Mouse (Mus musculus) T-helper 2 cell (primary cell): ENCODE data around the gene Pwwp2a.

Experiments used
- in situ Hi-C: fragments of 300-600 bp; cut with MboI, MseI; formaldehyde crosslinking; loops from one replicate; pipeline ENCODE4 v1.15.1; 2025; ENCODE audit warnings: high pct_unique_total_duplicates

Gene Pwwp2a

DNA sequence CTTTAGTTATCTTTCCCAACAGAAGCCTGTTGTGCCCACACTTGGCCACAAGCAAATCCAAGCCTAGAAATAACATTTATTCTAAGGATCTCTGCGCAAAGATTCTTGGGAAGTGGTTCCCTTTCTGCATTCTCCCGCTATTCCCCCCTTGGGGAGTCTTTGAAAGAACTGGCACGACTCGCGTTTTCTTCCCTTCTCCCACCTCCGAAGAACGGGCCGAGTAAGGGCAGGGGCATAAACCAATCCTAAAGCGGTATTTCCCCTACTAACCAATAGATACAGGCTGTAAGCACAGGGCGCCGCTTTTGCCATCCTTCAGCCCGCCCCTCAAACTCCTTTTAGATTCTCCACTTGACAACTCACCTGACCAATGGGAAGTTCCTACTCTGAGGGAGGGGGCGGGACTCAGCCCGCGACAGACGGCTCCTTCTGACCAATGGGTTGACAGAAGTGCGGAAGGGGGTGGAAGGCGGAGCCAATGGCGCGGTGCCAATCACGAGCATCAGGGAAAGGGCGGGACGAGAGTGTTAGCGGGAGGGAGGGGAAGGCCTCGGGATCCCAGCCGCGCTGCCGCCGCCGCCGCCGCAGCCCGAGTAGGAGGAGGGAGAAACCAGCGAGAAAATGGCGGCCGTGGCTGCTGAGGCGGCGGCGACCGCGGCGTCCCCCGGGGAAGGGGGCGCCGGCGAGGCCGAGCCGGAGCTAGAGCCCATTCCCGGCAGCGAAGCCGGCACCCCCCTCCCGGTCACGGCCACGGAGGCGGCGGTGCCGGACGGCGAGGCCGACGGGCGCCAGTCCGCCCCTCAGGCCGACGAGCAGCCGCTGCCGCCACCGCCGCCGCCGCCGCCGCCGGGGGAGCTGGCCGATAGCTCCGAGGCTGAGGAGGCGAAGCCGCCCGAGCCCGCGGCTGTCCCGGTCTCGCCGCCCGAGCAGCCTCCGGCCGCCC, at the start of gene Pwwp2a:
Gene Pwwp2a (plus strand): TSS at position 527 of the 943 bp plus-strand sequence.
- in situ Hi-C loops = no loop called here

DNA sequence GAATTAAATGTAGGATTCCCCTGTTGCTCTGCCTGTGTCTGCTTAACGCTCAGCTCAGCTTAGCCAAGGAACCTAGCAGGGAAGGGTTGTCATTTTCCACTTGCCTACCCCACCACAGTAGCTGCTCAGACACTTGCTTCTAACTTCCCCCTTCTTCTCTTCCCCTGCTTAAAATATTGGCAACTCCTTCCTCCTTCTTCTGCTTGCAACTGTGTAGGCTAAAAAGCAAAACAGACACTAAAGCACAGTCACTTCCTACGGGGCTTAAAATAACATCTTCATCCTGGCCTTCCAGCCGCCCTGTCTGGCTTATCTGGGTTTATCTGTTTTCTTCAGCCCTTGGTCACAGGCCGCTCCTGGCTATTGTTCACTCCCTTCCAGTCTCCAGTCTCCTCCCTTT, 49.2 kb upstream of the Pwwp2a start:
- in situ Hi-C loops = no loop called here

DNA sequence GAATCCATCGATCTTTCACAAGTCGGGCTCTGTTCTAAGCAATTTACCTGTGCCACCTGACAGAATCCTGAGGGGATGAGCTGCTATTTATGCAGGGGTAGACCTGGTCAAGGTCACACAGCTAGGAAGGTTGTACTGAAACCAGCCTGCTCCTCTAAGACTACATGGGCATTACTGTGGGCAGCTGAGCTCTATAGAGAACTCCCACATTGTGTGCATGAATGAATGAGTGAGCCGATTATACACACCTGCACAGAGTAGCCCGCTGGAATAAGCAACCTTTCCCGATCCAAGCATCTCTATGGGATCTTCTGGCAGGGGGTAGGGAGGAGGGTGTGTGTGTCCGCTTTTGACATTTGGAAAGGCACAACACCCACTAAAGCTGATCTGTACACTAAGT, 48.6 kb upstream of the Pwwp2a start:
- in situ Hi-C loops = no loop called here

DNA sequence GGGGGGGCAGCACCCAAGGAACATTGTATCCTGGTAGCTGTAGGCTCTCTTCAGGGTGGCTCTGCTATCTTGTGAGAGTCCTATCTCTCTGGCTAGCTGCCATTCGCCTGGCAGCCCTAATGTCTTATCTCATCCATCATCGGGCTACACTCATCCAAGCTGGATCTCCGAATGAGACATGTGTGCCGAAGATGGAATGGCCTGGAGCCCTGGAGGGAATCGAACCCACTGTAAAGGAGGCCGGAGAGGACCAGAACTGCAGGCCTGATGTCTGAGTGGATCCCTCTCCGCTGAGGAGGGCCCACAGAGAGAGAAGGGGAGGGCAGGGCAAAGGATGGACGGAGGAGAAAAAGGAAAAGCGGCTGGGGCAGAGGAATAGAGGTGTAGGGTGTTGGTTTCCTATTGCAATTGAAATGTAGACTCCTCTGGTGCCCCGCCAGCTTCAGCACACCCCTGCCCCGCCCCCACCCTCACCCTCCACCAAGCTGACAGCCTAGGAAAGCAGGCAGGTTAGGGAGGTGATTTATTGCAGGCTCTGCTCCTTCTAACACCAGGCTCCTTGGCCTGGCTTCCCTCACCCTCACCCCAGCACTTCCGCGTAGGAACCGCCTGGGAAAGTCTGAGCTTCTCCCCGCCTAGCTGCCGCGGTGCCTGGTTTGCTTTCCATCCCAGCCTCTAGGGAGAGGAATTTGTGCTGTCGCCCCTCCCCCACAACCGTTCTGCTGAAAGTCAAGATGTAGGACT, 48.0 kb upstream of the Pwwp2a start:
- in situ Hi-C loops = no loop called here

DNA sequence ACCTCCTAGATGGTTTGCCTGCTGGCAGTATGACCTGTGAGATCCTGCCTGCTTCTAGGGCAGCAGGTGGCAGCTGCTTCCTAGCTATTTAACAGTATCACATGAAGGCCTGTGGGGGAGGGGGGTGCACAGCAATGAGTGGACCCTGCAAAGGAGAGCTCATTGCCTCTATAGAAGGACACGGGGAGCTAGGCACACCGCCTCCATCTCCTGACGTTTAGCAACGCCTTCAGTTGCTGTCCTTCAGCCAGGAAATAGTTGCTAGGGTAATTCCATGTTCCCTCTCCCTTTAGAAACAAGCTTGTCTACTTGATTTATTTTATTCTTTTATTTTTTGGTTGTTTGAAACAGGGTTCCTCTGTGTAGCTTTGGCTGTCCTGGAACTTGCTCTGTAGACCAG, 45.0 kb upstream of the Pwwp2a start:
- in situ Hi-C loops = no loop called here

DNA sequence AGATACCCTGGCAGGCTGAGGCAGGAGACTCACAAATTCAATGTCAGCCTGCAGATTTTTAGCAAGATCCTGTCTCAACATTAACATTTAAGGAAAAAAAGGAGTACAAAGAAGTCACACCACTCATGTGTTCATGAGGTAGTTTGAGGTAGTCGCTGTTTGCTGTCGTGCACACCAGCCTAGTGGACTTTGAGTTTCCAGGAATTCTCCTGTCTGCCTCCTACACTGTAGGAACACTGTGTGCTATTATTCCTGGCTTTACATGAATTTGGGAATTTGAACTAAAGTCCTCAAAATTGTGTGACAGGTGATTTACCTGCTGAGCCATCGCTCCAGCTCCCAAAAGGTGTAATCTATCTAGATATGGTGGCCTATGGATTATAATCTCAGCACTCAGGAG, 43.3 kb upstream of the Pwwp2a start:
- in situ Hi-C loops = no loop called here

DNA sequence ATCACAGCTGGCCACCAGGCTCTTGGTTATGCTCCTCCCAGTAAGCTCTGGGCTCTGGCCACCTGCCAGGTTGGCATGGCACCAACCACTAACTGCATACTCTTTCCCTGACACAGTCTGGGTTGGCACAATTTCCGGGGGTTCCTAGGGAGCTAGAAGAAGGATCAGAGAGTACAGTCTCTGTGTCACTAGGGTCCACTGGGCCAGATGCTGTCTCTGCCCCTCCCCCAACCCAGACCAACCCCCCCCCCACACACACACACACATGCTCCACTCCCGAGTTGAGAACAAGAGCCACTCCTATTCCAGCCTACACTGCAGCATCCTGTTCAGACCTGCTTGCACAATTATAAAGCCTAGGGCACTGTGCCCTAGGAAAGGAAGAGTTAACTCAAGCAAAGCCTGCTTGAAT, 38.6 kb upstream of the Pwwp2a start:
- in situ Hi-C loops = no loop called here

DNA sequence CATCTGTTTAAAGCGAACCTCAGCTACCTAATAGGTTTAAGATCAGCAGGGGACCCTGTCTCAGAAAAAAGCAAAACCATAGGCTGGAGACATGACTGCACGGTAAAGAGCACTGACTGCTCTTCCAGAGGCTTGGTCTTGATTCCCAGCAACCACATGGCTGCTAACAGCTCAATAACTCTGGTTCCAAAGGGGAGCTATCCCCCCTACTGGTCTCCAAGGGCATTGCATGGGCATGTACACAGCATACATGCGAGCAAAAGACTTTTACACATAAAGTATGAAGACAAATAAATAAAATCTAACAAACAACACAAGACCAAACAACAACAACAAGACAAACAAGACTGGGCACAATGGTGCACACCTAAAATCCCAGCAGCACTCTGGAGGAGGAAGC, 36.5 kb upstream of the Pwwp2a start:
- in situ Hi-C loops = no loop called here

DNA sequence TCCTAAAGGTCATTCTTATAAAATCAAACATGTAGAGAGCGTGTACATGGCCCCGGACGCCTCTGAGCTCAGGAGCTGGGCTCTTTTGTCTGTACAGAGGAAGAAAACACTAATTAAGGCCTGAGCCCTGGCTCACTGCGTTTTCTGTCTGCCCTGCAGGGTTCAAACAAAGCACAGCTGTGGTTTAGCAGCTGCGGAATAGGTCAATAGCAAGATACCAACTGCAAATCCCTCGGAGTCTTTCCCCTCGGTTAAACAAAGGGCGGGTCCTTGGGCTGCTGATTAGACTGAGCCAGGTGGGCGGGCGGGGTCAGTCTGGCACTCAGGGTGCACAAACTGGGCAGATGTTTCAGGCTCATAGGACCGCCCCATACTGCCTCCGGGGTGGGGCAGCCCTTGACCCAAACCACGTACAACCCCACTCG, 28.7 kb upstream of the Pwwp2a start:
- in situ Hi-C loops = no loop called here

DNA sequence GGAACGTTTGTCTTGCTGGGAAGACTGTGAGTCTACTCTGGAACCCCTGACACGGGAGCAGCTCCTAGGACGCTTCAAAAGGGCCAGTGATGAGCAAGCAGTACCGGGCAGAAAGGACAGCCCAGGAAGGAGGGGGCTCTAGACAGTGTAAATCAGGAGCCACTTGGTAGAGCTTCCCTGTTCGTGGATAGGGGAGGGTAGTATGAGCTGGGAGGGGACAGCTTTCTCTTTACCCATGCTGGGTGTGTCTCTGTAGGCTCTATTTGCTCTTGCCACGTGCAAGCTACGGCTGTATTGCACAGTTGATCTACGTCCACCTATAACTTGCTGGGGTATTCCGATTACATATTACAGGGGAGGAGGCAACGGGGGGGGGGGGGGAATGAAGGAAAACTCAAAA, 25.3 kb upstream of the Pwwp2a start:
- in situ Hi-C loops = no loop called here

DNA sequence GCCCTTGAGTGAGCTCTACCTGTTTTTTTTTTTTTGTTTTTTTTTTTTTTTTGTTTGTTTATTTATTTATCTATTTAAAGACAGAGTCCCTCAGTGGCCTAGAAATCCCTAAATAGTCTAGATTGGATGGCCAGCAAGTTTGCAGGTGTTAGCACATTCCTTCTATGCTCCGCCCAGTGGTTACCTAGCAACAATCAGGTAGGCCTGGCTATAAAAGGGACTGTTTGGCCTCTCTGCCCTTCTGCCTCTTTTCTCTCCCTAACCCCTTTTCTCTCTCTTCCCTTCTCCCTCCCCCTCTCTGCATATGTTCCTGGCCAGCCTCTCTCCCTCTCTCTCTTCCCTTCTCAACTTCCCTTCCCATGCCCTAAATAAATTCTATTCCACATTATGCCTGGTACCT, 23.8 kb upstream of the Pwwp2a start:
- in situ Hi-C loops = no loop called here

DNA sequence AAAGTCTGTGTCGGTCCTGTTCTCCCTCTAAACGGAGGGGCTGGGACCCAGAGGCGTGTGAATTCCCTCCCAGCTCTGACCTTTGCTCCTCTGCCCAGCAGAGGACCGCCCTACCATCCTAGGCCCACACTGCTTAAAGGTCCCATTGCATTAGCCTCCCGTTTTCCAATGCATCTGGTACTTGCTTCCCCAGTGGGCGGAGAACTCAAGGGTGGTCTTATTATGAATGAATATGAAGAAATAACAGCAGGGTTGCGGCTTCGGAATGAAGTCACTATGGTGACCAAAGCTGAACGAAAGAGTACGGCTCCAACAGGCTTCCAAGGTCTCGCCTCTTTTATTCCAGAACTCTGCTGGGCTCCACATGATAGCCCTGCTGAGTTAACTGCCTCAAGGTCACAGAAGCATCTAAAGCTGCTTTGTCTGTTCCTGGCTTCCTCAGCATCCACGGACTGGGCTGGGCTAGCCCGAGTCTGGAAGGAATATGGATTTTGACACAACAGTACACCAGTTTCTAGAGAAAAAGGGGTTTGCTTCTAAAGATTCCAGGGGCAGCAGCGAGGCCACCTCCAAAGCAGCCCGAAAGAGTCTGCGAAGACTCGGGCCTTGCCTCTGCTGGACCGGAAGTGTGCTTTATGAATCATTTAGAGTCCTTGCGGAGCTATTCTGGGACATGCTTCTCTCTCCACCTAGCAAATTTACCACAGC, 14.6 kb upstream of the Pwwp2a start:
- in situ Hi-C loops = no loop called here

DNA sequence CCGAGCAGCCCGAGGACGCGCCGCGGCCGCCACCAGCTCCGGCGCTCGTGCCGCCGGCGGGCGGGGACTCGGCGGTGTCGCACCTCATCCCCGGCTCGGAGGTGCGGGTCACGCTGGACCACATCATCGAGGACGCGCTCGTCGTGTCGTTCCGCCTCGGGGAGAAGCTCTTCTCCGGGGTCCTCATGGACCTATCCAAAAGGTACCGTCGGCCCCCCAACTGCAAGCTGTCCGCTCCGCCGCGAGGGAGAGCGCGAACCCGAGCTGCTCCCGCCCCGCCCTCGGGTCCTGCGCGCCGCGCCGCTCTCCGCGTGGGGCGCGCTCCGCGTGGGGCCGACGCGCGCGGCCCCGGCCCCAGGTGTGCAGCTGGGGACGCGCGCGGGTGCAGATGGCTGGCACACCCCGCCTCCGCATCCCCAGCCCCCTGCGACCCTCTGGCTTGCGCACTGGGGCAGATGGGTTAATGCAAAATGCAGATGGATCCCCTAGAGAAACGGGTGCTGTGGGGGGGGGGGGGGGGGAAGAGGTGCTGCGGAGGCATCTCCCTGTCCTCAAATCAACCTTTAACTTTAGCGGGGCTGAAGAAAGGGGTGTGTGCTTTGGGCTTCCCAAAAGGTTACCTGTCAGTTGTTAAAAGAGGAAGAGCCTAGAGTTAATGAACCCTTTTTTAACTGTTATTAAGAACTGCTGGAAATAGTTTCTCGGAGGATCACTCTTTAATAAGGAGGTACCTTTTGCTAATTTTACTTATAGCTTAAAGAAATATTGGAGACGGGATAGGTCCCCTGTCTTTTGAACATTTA, 818 bp downstream of the Pwwp2a start:
- in situ Hi-C loops = no loop called here

DNA sequence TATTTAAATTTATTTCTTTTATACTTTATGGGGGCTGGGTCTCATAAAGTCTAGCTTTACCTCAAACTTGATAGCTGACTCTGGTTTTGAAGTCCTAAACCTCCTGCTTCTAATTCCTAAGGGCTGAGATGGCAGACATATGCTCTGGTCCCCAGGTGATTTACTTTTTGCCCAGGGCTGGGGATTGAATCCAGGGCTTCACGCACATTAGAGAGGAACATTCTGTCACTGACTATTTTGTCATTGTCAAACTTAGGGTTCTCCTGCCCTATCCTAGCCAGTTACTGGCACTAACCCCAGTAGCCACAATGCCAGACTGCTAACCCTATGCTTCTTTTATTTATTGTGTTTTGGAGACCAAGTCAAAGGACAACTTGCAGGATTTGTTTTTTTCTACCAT, 7.1 kb downstream of the Pwwp2a start:
- in situ Hi-C loops = no loop called here

DNA sequence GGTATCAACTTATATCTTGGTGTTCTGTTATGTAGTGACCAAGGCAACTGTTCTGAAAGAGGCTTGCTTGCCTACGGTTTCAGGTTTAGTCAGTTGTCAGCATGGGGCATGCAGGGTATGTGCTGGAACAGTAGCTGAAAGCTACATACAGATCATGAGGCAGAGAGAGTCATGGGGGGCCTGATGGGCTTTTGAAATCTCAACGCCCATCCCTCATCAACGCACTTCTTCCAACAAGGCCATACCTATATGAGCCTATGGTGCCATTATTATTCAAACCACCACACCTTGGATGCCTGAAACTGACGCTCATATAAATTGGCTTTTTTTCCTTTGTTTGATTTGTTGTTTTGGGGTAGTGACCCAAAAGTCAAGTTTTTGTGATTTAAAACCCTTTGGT, 14.8 kb downstream of the Pwwp2a start:
- in situ Hi-C loops = no loop called here

DNA sequence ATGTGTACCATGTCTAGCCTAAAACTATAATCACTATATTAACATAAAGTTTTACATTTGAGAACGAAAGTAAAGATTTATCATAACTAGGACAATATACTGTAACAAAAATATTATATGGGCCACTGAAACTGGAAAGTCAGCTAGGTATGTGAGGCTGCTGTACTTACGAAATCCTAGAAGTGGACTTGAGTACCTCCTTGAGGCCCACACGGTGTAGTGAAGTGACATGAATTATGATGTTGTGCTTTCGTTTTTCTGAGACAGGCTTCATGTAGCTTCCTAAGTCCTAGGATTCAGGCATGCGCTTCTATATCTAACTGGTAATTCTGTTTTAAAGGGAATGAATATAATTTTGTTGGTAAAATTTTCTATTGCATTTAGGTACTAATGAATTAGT, 16.8 kb downstream of the Pwwp2a start:
- in situ Hi-C loops = no loop called here

DNA sequence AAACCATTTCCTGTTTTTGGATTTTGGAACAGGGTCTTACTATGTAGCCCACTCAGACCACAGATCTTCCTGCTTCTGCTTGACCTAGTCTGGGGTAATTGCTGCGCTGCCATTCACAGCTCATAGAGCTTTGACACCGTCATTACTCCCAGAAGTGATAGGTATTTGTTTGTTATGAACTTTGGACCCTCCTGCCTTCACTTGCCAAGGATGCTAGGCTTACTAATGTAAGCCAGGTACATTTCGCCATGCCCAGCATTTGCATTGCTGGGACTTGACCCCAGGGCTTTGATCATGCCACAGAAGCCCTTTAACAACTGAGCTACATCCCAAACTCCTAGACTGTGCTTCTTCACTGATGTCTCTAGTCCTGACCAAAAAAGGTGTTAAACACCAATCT, 18.5 kb downstream of the Pwwp2a start:
- in situ Hi-C loops = no loop called here

DNA sequence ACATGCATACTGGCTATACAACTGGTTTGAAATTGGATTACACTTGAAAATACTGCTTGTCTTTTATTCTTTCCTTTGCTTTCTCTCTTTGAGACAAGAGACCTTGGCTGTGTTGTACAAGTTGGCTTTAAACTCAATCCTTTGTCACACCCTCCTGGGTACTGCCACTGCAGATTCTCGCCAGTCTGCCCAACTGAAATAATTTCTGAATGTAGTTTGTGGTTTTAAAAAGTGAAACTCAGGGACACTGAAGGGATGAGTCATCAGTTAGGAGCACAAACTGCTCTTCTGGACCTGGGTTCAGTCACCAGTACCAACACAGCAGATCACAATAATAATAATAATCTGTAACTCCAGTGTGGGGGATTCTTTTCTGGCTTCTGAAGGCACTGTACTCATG, 21.8 kb downstream of the Pwwp2a start:
- in situ Hi-C loops = no loop called here

DNA sequence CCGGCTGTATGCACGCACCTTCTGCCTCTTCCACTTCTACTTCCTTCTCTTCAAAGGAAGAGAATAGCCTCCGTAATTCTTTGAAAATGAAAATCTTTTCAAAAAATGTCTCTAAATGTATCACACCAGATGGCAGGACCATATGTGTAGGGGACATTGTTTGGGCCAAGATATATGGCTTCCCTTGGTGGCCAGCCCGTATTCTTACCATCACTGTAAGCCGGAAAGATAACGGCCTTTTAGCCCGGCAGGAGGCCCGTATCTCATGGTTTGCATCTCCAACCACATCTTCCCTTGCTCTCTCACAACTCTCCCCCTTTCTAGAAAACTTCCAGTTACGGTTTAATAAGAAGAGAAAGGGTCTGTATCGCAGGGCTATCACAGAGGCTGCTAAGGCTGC, 24.0 kb downstream of the Pwwp2a start:
- in situ Hi-C loops = no loop called here

DNA sequence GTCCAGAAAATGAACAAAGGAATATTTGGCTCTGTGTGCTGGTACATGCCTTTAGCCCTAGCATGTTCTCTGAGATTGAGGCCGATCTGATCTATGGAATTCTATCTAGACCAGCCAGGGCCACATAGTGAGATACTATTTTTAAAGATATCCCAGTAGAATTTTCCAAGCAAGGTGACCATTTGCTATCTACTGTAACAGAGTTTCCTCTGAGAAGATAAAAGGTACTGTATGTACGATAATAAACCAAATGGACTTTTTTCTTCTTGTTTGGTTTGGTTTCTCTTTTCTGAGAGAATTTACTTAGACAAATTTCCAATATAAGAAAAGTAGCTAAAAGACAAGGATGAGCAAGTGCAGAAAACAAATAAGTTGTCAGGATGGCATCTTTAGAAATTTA, 26.6 kb downstream of the Pwwp2a start:
- in situ Hi-C loops = no loop called here

DNA sequence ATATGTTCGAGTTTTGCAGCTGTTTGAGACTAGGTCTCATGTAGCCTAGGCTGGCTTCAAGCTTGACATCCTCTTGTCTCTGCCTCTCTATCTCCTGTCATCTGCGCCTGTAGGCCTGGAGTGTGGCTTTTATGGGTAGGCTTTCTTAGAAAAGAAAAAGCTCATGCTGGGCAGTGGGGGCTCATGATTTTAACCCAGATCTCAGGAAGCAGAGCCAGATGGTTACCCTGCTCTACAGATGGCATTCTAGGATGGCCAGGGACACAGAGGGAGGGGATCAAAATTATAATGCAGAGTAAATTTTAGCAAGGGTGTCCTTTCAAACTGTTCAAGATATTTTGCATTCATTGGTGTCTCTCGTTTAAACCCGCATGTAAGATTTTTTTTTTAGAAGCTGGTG, 30.4 kb downstream of the Pwwp2a start:
- in situ Hi-C loops = no loop called here

DNA sequence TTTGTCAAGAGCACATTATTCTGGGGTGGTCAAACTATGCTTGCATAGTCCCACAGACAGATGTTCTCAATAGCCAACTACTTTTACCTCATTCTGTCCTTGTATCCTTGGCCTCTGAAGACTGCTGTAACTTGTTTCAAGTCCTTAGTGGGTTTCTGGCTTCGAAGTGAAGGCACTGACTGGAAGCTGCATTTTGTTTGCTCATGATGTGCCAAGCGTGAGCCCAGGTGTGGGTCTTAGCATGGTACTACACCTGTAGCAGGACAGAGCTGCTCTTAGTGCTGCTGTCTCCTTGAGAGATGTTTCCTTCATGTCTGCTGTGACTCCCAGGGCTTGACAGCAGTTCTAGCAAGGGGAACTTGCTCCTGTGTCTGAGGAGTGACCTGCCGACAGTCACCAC, 41.6 kb downstream of the Pwwp2a start:
- in situ Hi-C loops = no loop called here
